Mouse (Mus musculus): ENCODE results near the gene Akr1b8.
A peak's percentile ranks its signal among the peaks of the same experiment; 100 is the strongest.
"Not testable (repeated sequence)": the region's sequence is repeated elsewhere in the genome, so short reads cannot be mapped to it uniquely, and the experiment has no call there.

The Akr1b8 gene

GRCm38 (mm10) chr6:34350037-34350699 is 3.8 kb upstream of the Akr1b8 start:
- peak; percentile 49 for DNase-seq

GRCm38 (mm10) chr6:34351481-34351880 is 2.4 kb upstream of the Akr1b8 start:
- not testable (repeated sequence) for DNase-seq

GRCm38 (mm10) chr6:34352401-34352800 is 1.5 kb upstream of the Akr1b8 start:
- no peak for DNase-seq

GRCm38 (mm10) chr6:34354354-34355348 is 732 bp downstream of the Akr1b8 start:
- no peak for DNase-seq

- peak; percentile 32 for DNase-seq
Measured at GRCm38 (mm10) chr6:34355349-34355747, 1.4 kb downstream of the Akr1b8 start.

- no peak for DNase-seq
Measured at GRCm38 (mm10) chr6:34355841-34356240, 1.9 kb downstream of the Akr1b8 start.

- no peak for DNase-seq
Measured at GRCm38 (mm10) chr6:34364217-34365136, 10.6 kb downstream of the Akr1b8 start.

- peak; percentile 23 for DNase-seq
Measured at GRCm38 (mm10) chr6:34367998-34368397, 14.1 kb downstream of the Akr1b8 start.

- DNase-seq = no peak
Measured at GRCm38 (mm10) chr6:34370081-34370480, 16.2 kb downstream of the Akr1b8 start.

GRCm38 (mm10) chr6:34371700-34372351 is 17.9 kb downstream of the Akr1b8 start:
- peak; percentile 93 for DNase-seq

GRCm38 (mm10) chr6:34373841-34374240 is 19.9 kb downstream of the Akr1b8 start:
- DNase-seq = peak; percentile 21

- not testable (repeated sequence) for DNase-seq
Measured at GRCm38 (mm10) chr6:34375888-34376287, 22.0 kb downstream of the Akr1b8 start.

GRCm38 (mm10) chr6:34383401-34383800 is 29.5 kb downstream of the Akr1b8 start:
- DNase-seq = no peak

- peak; percentile 91 for DNase-seq
Measured at GRCm38 (mm10) chr6:34384110-34384661, 30.3 kb downstream of the Akr1b8 start, which contains the start of gene Akr1b10. TSS of gene Akr1b10 (plus strand) at chr6:34384218.

- peak; percentile 79 for DNase-seq
Measured at GRCm38 (mm10) chr6:34384701-34385370, 30.9 kb downstream of the Akr1b8 start.

GRCm38 (mm10) chr6:34388420-34389156 is 34.7 kb downstream of the Akr1b8 start:
- no peak for DNase-seq

GRCm38 (mm10) chr6:34395897-34396296 is 42.0 kb downstream of the Akr1b8 start:
- DNase-seq = no peak

GRCm38 (mm10) chr6:34398431-34398830 is 44.5 kb downstream of the Akr1b8 start:
- no peak for DNase-seq

GRCm38 (mm10) chr6:34399606-34400220 is 45.8 kb downstream of the Akr1b8 start:
- no peak for DNase-seq

- no peak for DNase-seq
Measured at GRCm38 (mm10) chr6:34400696-34401095, 46.8 kb downstream of the Akr1b8 start.
